Mouse (Mus musculus): Measurements from ENCODE around the gene Pgm2. TPM values are rescaled to one million over a fixed set of nuclear protein-coding genes. Genes with fewer than 3 reads are reported as not detected.

The Pgm2 gene
- polyA plus RNA-seq, 1 experiment from 2014 or later: 26.5 TPM

DNA sequence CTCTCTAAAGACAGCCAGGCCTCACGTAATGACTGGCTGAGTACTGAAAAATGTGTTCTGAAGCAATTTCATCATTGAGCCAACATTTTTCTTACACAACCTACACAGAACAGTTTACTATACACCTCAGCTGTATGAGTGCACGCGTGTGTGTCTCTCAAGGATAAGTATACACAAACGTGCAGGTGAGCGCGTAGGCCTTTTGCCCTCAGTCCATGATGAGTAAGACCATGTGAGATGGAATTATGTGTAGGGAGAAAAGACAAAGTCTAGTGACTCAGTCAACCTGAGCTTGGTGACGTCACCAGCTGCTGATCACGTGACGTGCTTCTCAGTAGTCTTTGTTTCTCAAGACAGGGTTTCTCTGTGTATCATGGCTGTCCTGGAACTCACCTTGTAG, 7.3 kb upstream of the Pgm2 start:
- WGBS: 93% methylated on average over 9 of the region's 9 CpGs
- no peak for DNase-seq (ENCODE audit: low spot score)

DNA sequence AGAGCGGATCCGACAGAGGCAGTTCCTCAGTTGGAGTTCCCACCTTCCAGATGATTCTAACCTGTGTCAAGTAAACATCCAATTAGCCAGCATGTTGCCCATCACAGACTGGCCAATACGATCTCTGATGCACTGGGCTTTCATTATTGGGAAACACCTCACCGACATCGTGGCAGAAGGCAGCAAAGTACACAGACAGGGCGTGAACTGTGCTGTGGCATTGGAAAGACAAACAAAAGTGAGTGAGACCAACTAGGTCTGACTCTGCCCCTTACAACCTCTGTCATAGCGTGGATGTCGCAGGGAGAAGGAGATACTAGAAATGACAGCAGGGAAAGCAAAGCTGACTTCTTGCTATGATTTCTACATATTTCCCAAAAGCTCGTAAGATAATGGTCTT, 4.0 kb upstream of the Pgm2 start:
- Histone ChIP-seq H3K9me3 (replicated peaks; ENCODE audit: control insufficient read depth, low read length) (no peaks in the 10 kb centered on the region), H3K9ac (ENCODE audit: low read length) (no peak overlapping the region), H3K4me3 (ENCODE audit: low read depth, low read length) (no peak overlapping the region), H3K27ac (ENCODE audit: low read depth, low read length) (no peak overlapping the region), H3K36me3 (ENCODE audit: control insufficient read depth, insufficient read depth, low read length) (no peaks in the 10 kb centered on the region), H3K27me3 (replicated peaks; ENCODE audit: control insufficient read depth, insufficient read depth, low read length) (no peaks in the 10 kb centered on the region), H3K4me2 (ENCODE audit: low read length) (no peak overlapping the region), H3K4me1 (ENCODE audit: control insufficient read depth, insufficient read depth, low read length) (0 out of 2 replicates have a peak, but pooled peaks cover 3% of the 10 kb centered on the region)
- ATAC-seq (no peak), DNase-seq (ENCODE audit: low spot score) (no peak)
- WGBS: 82% methylated on average over 9 of the region's 9 CpGs

More for the DNA sequence above, 7.3 kb upstream of the Pgm2 start:
- Histone ChIP-seq H3K4me3 (ENCODE audit: low read depth, low read length) (no peak overlapping the region), H3K4me2 (ENCODE audit: low read length) (no peak overlapping the region), H3K4me1 (ENCODE audit: control insufficient read depth, insufficient read depth, low read length) (no peaks in the 10 kb centered on the region), H3K9ac (ENCODE audit: low read length) (no peak overlapping the region), H3K27ac (ENCODE audit: low read depth, low read length) (no peak overlapping the region), H3K9me3 (replicated peaks; ENCODE audit: control insufficient read depth, low read length) (no peaks in the 10 kb centered on the region), H3K36me3 (ENCODE audit: control insufficient read depth, insufficient read depth, low read length) (no peaks in the 10 kb centered on the region), H3K27me3 (replicated peaks; ENCODE audit: control insufficient read depth, insufficient read depth, low read length) (no peaks in the 10 kb centered on the region)
- no peak for ATAC-seq

- Histone ChIP-seq H3K9me3 (replicated peaks; ENCODE audit: control insufficient read depth, low read length) (no peaks in the 10 kb centered on the region), H3K27me3 (replicated peaks; ENCODE audit: control insufficient read depth, insufficient read depth, low read length) (no peaks in the 10 kb centered on the region), H3K4me2 (ENCODE audit: low read length) (peak overlapping the region; percentile 60), H3K4me1 (ENCODE audit: control insufficient read depth, insufficient read depth, low read length) (0 out of 2 replicates have a peak, but pooled peaks cover 8% of the 10 kb centered on the region), H3K27ac (ENCODE audit: low read depth, low read length) (peak overlapping the region; percentile 40; the same call in 1 of the 2 replicates), H3K36me3 (ENCODE audit: control insufficient read depth, insufficient read depth, low read length) (peaks cover 5% of the 10 kb centered on the region), H3K4me3 (ENCODE audit: low read depth, low read length) (peak overlapping the region; percentile 62), H3K9ac (ENCODE audit: low read length) (peak overlapping the region; percentile 83)
- WGBS: 3% methylated on average over 15 of the region's 15 CpGs
- ATAC-seq (no peak), DNase-seq (ENCODE audit: low spot score) (peak; percentile 15)
Measured at GRCm38 (mm10) chr5:64093349-64093871, 660 bp downstream of the Pgm2 start.

- Histone ChIP-seq H3K36me3 (ENCODE audit: control insufficient read depth, insufficient read depth, low read length) (peaks cover 17% of the 10 kb centered on the region), H3K9me3 (replicated peaks; ENCODE audit: control insufficient read depth, low read length) (no peaks in the 10 kb centered on the region), H3K27ac (ENCODE audit: low read depth, low read length) (no peak overlapping the region), H3K4me2 (ENCODE audit: low read length) (no peak overlapping the region), H3K4me1 (ENCODE audit: control insufficient read depth, insufficient read depth, low read length) (0 out of 2 replicates have a peak, but pooled peaks cover 8% of the 10 kb centered on the region), H3K27me3 (replicated peaks; ENCODE audit: control insufficient read depth, insufficient read depth, low read length) (no peaks in the 10 kb centered on the region), H3K9ac (ENCODE audit: low read length) (no peak overlapping the region), H3K4me3 (ENCODE audit: low read depth, low read length) (no peak overlapping the region)
- 84% methylated on average over 5 of the region's 5 CpGs for WGBS
- ATAC-seq (no peak), DNase-seq (ENCODE audit: low spot score) (no peak)
Measured at GRCm38 (mm10) chr5:64095342-64095993, 2.7 kb downstream of the Pgm2 start.

- no peak overlapping the region for H3K27ac ChIP-seq (ENCODE audit: low read depth, low read length)
- H3K36me3 ChIP-seq (ENCODE audit: control insufficient read depth, insufficient read depth, low read length): peaks cover 59% of the 10 kb centered on the region
- no peak overlapping the region for H3K9ac ChIP-seq (ENCODE audit: low read length)
- DNase-seq (ENCODE audit: low spot score) (no peak), ATAC-seq (no peak)
- no peaks in the 10 kb centered on the region for H3K9me3 ChIP-seq (replicated peaks; ENCODE audit: control insufficient read depth, low read length)
- no peaks in the 10 kb centered on the region for H3K27me3 ChIP-seq (replicated peaks; ENCODE audit: control insufficient read depth, insufficient read depth, low read length)
- 86% methylated on average over 9 of the region's 9 CpGs for whole genome bisulfite sequencing
- no peak overlapping the region for H3K4me2 ChIP-seq (ENCODE audit: low read length)
- no peak overlapping the region for H3K4me3 ChIP-seq (ENCODE audit: low read depth, low read length)
- no peaks in the 10 kb centered on the region for H3K4me1 ChIP-seq (ENCODE audit: control insufficient read depth, insufficient read depth, low read length)
Measured at GRCm38 (mm10) chr5:64101993-64102716, 9.4 kb downstream of the Pgm2 start.

- Histone ChIP-seq H3K9me3 (replicated peaks; ENCODE audit: control insufficient read depth, low read length) (no peaks in the 10 kb centered on the region), H3K9ac (ENCODE audit: low read length) (no peak overlapping the region), H3K4me1 (ENCODE audit: control insufficient read depth, insufficient read depth, low read length) (no peaks in the 10 kb centered on the region), H3K27ac (ENCODE audit: low read depth, low read length) (no peak overlapping the region), H3K27me3 (replicated peaks; ENCODE audit: control insufficient read depth, insufficient read depth, low read length) (no peaks in the 10 kb centered on the region), H3K4me3 (ENCODE audit: low read depth, low read length) (no peak overlapping the region), H3K4me2 (ENCODE audit: low read length) (no peak overlapping the region), H3K36me3 (ENCODE audit: control insufficient read depth, insufficient read depth, low read length) (peaks cover 63% of the 10 kb centered on the region)
- DNase-seq (ENCODE audit: low spot score) (no peak), ATAC-seq (no peak)
- WGBS: 81% methylated on average over 7 of the region's 7 CpGs
Measured at GRCm38 (mm10) chr5:64102717-64103075, 9.9 kb downstream of the Pgm2 start.

DNA sequence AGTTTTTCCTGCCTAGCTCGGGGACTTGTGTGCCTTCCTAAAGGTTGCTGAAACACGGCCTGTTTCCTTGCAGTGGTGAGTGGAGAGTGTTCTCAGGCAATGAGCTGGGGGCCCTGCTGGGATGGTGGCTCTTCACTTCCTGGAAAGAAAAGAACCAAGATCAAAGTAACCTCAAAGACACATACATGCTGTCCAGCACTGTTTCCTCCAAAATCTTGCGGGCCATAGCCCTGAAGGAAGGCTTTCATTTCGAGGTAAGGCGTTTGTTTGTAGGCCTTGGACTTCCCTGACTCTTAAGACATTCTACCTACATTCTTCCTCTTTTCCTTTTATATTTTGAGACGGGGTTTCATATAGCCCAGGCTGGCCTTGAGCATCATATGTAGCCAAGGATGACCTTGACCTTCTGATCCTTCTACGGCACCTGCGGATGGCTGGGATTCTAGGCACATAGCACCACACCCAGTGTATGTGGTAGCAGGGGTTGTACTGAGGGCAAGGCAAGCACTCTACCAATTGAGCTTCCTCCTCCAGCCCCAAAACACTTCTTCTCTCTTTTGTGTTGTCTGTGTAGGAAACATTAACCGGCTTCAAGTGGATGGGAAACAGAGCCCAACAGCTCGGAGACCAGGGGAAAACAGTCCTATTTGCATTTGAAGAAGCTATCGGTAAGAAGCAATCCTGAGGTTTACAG, 15.0 kb downstream of the Pgm2 start:
- H3K9me3 ChIP-seq (replicated peaks; ENCODE audit: control insufficient read depth, low read length): no peaks in the 10 kb centered on the region
- H3K36me3 ChIP-seq (ENCODE audit: control insufficient read depth, insufficient read depth, low read length): peaks cover 63% of the 10 kb centered on the region
- no peak overlapping the region for H3K27ac ChIP-seq (ENCODE audit: low read depth, low read length)
- WGBS: 92% methylated on average over 11 of the region's 11 CpGs
- ATAC-seq (no peak), DNase-seq (ENCODE audit: low spot score) (no peak)
- no peak overlapping the region for H3K9ac ChIP-seq (ENCODE audit: low read length)
- H3K4me3 ChIP-seq (ENCODE audit: low read depth, low read length): no peak overlapping the region
- H3K4me2 ChIP-seq (ENCODE audit: low read length): no peak overlapping the region
- no peaks in the 10 kb centered on the region for H3K4me1 ChIP-seq (ENCODE audit: control insufficient read depth, insufficient read depth, low read length)
- H3K27me3 ChIP-seq (replicated peaks; ENCODE audit: control insufficient read depth, insufficient read depth, low read length): no peaks in the 10 kb centered on the region

DNA sequence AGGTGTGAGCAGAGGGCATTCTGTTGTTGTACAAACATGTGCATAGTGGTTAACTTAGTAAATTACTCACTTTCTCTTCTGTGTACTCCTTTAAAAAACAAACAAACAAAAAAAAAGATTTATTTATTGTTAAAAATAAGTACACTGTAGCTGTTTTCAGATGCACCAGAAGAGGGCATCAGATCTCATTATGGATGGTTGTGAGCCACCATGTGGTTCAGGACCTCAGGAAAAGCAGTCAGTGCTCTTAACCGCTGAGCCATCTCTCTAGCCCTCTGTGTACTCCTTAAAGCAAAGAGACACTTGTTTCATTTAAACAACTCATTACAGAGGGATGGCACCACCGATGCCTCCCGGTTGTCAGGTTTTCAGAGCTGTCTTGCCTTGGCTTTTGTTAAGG, 16.5 kb downstream of the Pgm2 start:
- no peak overlapping the region for H3K4me2 ChIP-seq (ENCODE audit: low read length)
- no peak overlapping the region for H3K4me3 ChIP-seq (ENCODE audit: low read depth, low read length)
- no peaks in the 10 kb centered on the region for H3K27me3 ChIP-seq (replicated peaks; ENCODE audit: control insufficient read depth, insufficient read depth, low read length)
- no peak overlapping the region for H3K9ac ChIP-seq (ENCODE audit: low read length)
- DNase-seq (ENCODE audit: low spot score) (peak; percentile 33), ATAC-seq (no peak)
- no peak overlapping the region for H3K27ac ChIP-seq (ENCODE audit: low read depth, low read length)
- peaks cover 69% of the 10 kb centered on the region for H3K36me3 ChIP-seq (ENCODE audit: control insufficient read depth, insufficient read depth, low read length)
- 52% methylated on average over 3 of the region's 3 CpGs for WGBS
- H3K9me3 ChIP-seq (replicated peaks; ENCODE audit: control insufficient read depth, low read length): no peaks in the 10 kb centered on the region
- no peaks in the 10 kb centered on the region for H3K4me1 ChIP-seq (ENCODE audit: control insufficient read depth, insufficient read depth, low read length)
